Mouse (Mus musculus): ENCODE measurements at regions not wholly inside any gene's neighbourhood (a gene's known extent, or its start where the extent isn't known, plus 50 kb on each side); places are given as distances from the start of the nearest gene placed in this dataset.
A peak's percentile ranks its signal among the peaks of the same experiment; 100 is the strongest.

GRCm38 (mm10) chr1:185699758-185700157, 245.1 kb downstream of the Slc30a10 start:
- ATAC-seq (ENCODE audit: low TSS enrichment) = no peak

- peak; percentile 98 for ATAC-seq (ENCODE audit: low TSS enrichment)
Observed at GRCm38 (mm10) chr1:185726324-185726723, 271.7 kb downstream of the Slc30a10 start.

GRCm38 (mm10) chr1:185726811-185727210, 272.2 kb downstream of the Slc30a10 start:
- no peak for ATAC-seq (ENCODE audit: low TSS enrichment)

GRCm38 (mm10) chr1:185727749-185728148, 273.1 kb downstream of the Slc30a10 start:
- ATAC-seq (ENCODE audit: low TSS enrichment) = no peak

- ATAC-seq (ENCODE audit: low TSS enrichment) = no peak
Observed at GRCm38 (mm10) chr1:185728406-185728805, 273.8 kb downstream of the Slc30a10 start.

GRCm38 (mm10) chr1:185731062-185731461, 276.4 kb downstream of the Slc30a10 start:
- no peak for ATAC-seq (ENCODE audit: low TSS enrichment)

GRCm38 (mm10) chr1:185736773-185737172, 282.1 kb downstream of the Slc30a10 start:
- no peak for ATAC-seq (ENCODE audit: low TSS enrichment)

- peak; percentile 47; the same call in 1 of the 2 replicates for ATAC-seq (ENCODE audit: low TSS enrichment)
Observed at GRCm38 (mm10) chr1:185741034-185741890, 286.6 kb downstream of the Slc30a10 start.

- no peak for ATAC-seq (ENCODE audit: low TSS enrichment)
Observed at GRCm38 (mm10) chr1:185749251-185749650, 294.6 kb downstream of the Slc30a10 start.

- ATAC-seq (ENCODE audit: low TSS enrichment) = no peak; the same call in 1 of the 2 replicates
Observed at GRCm38 (mm10) chr1:185754486-185755290, 300.0 kb downstream of the Slc30a10 start.

GRCm38 (mm10) chr1:185757376-185757775, 302.7 kb downstream of the Slc30a10 start:
- no peak for ATAC-seq (ENCODE audit: low TSS enrichment)

- ATAC-seq (ENCODE audit: low TSS enrichment) = no peak
Observed at GRCm38 (mm10) chr1:185774202-185774601, 319.6 kb downstream of the Slc30a10 start.

- ATAC-seq (ENCODE audit: low TSS enrichment) = no peak
Observed at GRCm38 (mm10) chr1:185779604-185780003, 325.0 kb downstream of the Slc30a10 start.

- ATAC-seq (ENCODE audit: low TSS enrichment) = no peak
Observed at GRCm38 (mm10) chr1:185802156-185802555, 315.0 kb downstream of the Lyplal1 start.

GRCm38 (mm10) chr1:185814901-185815300, 302.2 kb downstream of the Lyplal1 start:
- ATAC-seq (ENCODE audit: low TSS enrichment) = no peak

- no peak for ATAC-seq (ENCODE audit: low TSS enrichment)
Observed at GRCm38 (mm10) chr1:185819044-185819443, 298.1 kb downstream of the Lyplal1 start.

GRCm38 (mm10) chr1:185822241-185822640, 294.9 kb downstream of the Lyplal1 start:
- no peak for ATAC-seq (ENCODE audit: low TSS enrichment)

- no peak for ATAC-seq (ENCODE audit: low TSS enrichment)
Observed at GRCm38 (mm10) chr1:185823226-185823625, 293.9 kb downstream of the Lyplal1 start.

GRCm38 (mm10) chr1:185823956-185824355, 293.2 kb downstream of the Lyplal1 start:
- no peak for ATAC-seq (ENCODE audit: low TSS enrichment)

- ATAC-seq (ENCODE audit: low TSS enrichment) = no peak
Observed at GRCm38 (mm10) chr1:185827986-185828385, 289.1 kb downstream of the Lyplal1 start.

- ATAC-seq (ENCODE audit: low TSS enrichment) = no peak
Observed at GRCm38 (mm10) chr1:185828486-185828885, 288.6 kb downstream of the Lyplal1 start.

- ATAC-seq (ENCODE audit: low TSS enrichment) = no peak
Observed at GRCm38 (mm10) chr1:185832059-185832458, 285.1 kb downstream of the Lyplal1 start.

GRCm38 (mm10) chr1:185834171-185834570, 282.9 kb downstream of the Lyplal1 start:
- ATAC-seq (ENCODE audit: low TSS enrichment) = no peak
